Mouse (Mus musculus): Measurements from ENCODE around the gene Dhx40. TPM values are rescaled to one million over a fixed set of nuclear protein-coding genes. Genes with fewer than 3 reads are reported as not detected.
"Not testable (repeated sequence)": the region's sequence is repeated elsewhere in the genome, so short reads cannot be mapped to it uniquely, and the experiment has no call there.

Dhx40 gene
- total and polyA plus RNA-seq, 2 experiments from 2014 or later = 12.0 to 12.5 TPM

DNA sequence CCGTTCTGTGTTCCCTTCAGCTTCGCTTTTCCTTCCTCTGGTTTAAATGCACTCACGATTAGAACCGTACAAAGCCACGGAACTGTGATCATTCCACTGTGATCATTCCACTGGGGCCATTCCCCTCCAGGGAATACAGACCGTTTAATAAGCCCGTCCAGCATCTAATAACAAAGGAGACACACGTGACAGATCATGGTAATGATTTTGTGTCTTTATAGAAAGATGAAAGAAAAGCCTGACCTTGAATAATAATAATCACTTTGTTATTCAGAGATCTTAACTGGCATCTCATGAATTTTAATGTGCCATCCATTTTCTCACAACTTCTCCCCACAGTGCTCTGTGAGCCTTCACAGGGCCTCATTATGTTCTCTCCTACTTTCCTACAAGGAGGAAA is 12.0 kb upstream of the Dhx40 start:
- no peak for ATAC-seq

DNA sequence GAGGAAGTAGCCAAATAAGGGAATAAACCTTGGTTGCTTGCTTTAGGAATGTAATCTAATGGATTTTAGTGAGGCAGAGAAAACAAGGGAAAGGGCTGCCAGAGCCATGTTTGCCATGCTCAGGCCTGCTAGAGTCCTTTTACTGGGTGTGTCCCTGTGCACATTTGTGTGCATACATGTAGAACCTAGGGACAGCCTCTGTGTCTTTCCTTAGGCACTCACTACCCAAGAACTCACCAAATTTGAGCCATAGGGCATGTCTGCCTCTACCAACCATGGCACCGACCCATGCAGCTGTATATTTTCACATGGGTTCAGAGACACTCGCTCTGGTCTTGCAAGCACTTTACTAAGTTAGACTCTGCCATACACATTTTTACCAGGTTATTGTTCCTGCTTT is 11.4 kb upstream of the Dhx40 start:
- H3K4me2 ChIP-seq (ENCODE audit: low read depth, low read length) = no peak overlapping the region
- H3K27ac ChIP-seq = no peak overlapping the region
- H3K9ac ChIP-seq (replicated peaks; ENCODE audit: low read length) = no peak overlapping the region
- no peaks in the 10 kb centered on the region for H3K27me3 ChIP-seq (ENCODE audit: insufficient read depth, low read length)
- no peaks in the 10 kb centered on the region for H3K36me3 ChIP-seq (ENCODE audit: insufficient read depth, low read length)
- H3K9me3 ChIP-seq (ENCODE audit: low read length) = no peaks in the 10 kb centered on the region
- H3K4me3 ChIP-seq (ENCODE audit: low read length) = no peak overlapping the region
- DNase-seq (ENCODE audit: low spot score) = no peak
- 75% methylated on average over 2 of the region's 2 CpGs for WGBS
- no peak for ATAC-seq
- no peak for TF ChIP-seq CTCF (IDR thresholded peaks at IDR 0.05; ENCODE audit: low read depth)
- H3K4me1 ChIP-seq (ENCODE audit: insufficient read depth, low read length) = no peaks in the 10 kb centered on the region

More for the DNA sequence above, 12.0 kb upstream of the Dhx40 start:
- no peak for TF ChIP-seq CTCF (IDR thresholded peaks at IDR 0.05; ENCODE audit: low read depth)
- Histone ChIP-seq H3K4me2 (ENCODE audit: low read depth, low read length) (no peak overlapping the region), H3K36me3 (ENCODE audit: insufficient read depth, low read length) (no peaks in the 10 kb centered on the region), H3K27ac (no peak overlapping the region), H3K4me3 (ENCODE audit: low read length) (no peak overlapping the region), H3K9ac (replicated peaks; ENCODE audit: low read length) (no peak overlapping the region), H3K27me3 (ENCODE audit: insufficient read depth, low read length) (no peaks in the 10 kb centered on the region), H3K9me3 (ENCODE audit: low read length) (no peaks in the 10 kb centered on the region), H3K4me1 (ENCODE audit: insufficient read depth, low read length) (no peaks in the 10 kb centered on the region)
- WGBS = 11% methylated on average over 8 of the region's 8 CpGs
- no peak for DNase-seq (ENCODE audit: low spot score)

DNA sequence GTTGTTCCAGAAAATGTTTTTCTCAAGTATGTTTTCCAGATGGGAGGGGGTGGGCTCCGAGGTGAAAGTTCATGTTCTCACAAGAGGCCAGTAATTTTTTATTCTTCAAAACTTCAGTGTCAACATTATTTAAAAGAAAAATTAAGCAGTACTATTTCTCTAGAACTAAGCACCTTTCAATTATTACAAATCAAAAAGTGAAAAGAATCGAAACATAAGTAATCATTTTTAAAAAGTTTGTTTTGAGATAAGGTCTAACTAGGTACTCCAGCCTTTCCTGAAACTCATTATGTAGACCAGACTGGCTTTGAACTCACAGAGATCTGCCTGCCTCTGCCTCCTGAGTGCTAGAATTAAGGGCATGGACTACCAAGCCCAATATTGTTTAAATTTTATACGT is 8.7 kb upstream of the Dhx40 start:
- not testable (repeated sequence) for H3K4me1 ChIP-seq (ENCODE audit: insufficient read depth, low read length); H3K9me3 ChIP-seq (ENCODE audit: low read length); H3K27ac ChIP-seq; H3K36me3 ChIP-seq (ENCODE audit: insufficient read depth, low read length); ATAC-seq; H3K27me3 ChIP-seq (ENCODE audit: insufficient read depth, low read length); H3K4me3 ChIP-seq (ENCODE audit: low read length); DNase-seq (ENCODE audit: low spot score); H3K4me2 ChIP-seq (ENCODE audit: low read depth, low read length); H3K9ac ChIP-seq (replicated peaks; ENCODE audit: low read length)
- WGBS = 85% methylated on average over 3 of the region's 3 CpGs

DNA sequence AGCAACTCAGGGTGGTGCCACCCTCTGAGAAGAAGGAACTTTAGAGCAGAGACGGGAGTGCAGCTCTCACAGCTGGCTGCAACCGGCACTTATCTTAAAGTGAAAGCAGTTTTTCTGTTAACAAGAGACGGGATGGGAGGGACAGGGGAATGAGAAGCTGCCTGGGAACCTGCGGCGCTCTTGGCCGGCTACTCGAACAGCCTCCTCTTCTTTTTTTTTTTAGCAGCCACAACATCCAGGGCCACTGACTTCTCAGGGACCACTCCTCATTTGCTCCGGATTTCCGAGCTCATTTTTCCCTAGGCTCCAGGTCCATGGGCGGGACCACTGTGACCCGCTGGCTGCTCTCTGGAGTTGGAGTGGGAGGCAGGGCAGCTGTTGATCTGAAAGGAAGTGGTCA is 6.9 kb upstream of the Dhx40 start:
- not testable (repeated sequence) for H3K9ac ChIP-seq (replicated peaks; ENCODE audit: low read length); H3K4me2 ChIP-seq (ENCODE audit: low read depth, low read length); ATAC-seq; H3K36me3 ChIP-seq (ENCODE audit: insufficient read depth, low read length); DNase-seq (ENCODE audit: low spot score); H3K27ac ChIP-seq; H3K27me3 ChIP-seq (ENCODE audit: insufficient read depth, low read length); H3K9me3 ChIP-seq (ENCODE audit: low read length); H3K4me1 ChIP-seq (ENCODE audit: insufficient read depth, low read length); H3K4me3 ChIP-seq (ENCODE audit: low read length)
- 8% methylated on average over 4 of the region's 11 CpGs for WGBS

DNA sequence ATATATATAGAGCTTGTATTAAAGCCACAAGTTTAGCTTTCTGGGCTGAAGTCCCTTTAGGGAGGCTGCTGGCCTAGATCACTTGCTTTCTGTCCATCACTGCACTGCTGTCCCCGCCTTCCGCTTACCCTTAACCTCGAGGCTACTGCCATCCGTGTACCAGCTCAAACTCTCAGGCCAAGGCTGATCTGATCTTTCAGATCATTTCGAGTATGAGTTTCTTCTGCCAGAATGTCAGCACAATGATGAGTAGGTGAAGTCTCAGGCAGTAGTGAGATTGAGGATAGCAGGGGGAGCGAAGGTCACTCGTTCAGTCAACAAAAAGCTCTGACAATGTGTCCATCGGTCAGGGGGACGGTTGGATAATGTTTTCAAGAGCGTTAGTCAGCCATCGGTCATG is 5.7 kb upstream of the Dhx40 start:
- H3K9me3 ChIP-seq (ENCODE audit: low read length); H3K4me2 ChIP-seq (ENCODE audit: low read depth, low read length); ATAC-seq; H3K9ac ChIP-seq (replicated peaks; ENCODE audit: low read length); H3K36me3 ChIP-seq (ENCODE audit: insufficient read depth, low read length); H3K4me1 ChIP-seq (ENCODE audit: insufficient read depth, low read length); DNase-seq (ENCODE audit: low spot score); H3K27ac ChIP-seq; H3K27me3 ChIP-seq (ENCODE audit: insufficient read depth, low read length); H3K4me3 ChIP-seq (ENCODE audit: low read length): not testable (repeated sequence)
- 64% methylated on average over 5 of the region's 11 CpGs for WGBS

DNA sequence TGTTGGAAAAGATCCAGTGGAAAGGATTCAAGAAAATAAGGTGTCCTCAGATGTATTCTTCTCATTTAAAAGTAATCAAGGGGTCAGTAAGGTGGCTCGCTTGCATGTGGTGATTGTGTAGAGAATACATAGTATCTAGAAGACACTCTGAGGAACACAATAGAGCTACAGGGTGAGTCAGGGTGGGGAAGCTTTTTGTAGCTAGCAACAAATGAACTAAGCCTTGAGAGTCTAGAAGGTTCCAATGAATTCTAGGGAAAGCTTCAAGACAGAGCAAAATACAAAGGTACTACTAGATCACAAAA is 3.7 kb upstream of the Dhx40 start:
- Histone ChIP-seq H3K9ac (replicated peaks; ENCODE audit: low read length) (no peak overlapping the region), H3K36me3 (ENCODE audit: insufficient read depth, low read length) (no peaks in the 10 kb centered on the region), H3K27me3 (ENCODE audit: insufficient read depth, low read length) (no peaks in the 10 kb centered on the region), H3K9me3 (ENCODE audit: low read length) (no peaks in the 10 kb centered on the region), H3K4me1 (ENCODE audit: insufficient read depth, low read length) (no peaks in the 10 kb centered on the region), H3K4me3 (ENCODE audit: low read length) (no peak overlapping the region), H3K27ac (no peak overlapping the region), H3K4me2 (ENCODE audit: low read depth, low read length) (no peak overlapping the region)
- no peak for TF ChIP-seq CTCF (IDR thresholded peaks at IDR 0.05; ENCODE audit: low read depth)
- 93% methylated on average over 1 of the region's 1 CpGs for WGBS
- DNase-seq (ENCODE audit: low spot score) = no peak
- no peak for ATAC-seq

DNA sequence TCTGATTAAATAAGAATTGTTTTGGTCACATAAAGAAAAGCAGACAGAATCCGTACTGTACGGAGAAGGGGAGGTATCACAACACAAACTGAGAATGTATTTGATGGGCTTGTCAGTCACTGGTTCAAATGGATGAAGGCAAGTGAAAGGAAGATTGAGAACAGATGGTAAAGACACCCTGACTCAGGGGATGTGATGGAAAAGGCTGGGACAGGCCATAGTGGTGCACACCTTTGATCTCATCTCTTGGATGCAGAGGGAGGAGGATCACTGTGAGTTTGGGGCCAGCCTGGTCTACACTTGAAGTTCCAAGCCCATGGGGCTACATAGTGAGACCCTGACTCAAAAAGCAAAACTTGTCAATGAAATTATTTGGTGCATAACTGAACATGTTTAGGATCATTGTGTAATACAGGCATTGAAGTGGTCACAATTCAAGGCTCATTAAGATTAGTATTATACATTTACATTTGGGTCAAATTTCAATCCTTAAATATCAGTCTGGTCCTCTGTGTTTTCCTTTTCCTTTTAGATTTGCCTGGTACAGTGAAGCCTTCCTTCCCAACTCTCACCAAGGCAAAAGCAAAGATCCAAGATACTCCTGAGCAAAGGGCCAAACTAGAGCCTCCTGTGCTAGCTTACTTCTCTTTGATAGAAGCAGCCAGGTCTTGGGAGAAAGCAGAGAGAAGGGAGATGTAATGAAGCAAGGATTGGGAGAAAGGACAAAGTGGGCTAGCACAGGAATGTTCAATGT is 3.2 kb upstream of the Dhx40 start:
- H3K27me3 ChIP-seq (ENCODE audit: insufficient read depth, low read length) = no peaks in the 10 kb centered on the region
- H3K4me3 ChIP-seq (ENCODE audit: low read length) = no peak overlapping the region
- WGBS = 93% methylated on average over 2 of the region's 2 CpGs
- DNase-seq (ENCODE audit: low spot score) (no peak), ATAC-seq (no peak)
- no peak for TF ChIP-seq CTCF (IDR thresholded peaks at IDR 0.05; ENCODE audit: low read depth)
- no peaks in the 10 kb centered on the region for H3K9me3 ChIP-seq (ENCODE audit: low read length)
- no peak overlapping the region for H3K27ac ChIP-seq
- no peaks in the 10 kb centered on the region for H3K36me3 ChIP-seq (ENCODE audit: insufficient read depth, low read length)
- no peak overlapping the region for H3K4me2 ChIP-seq (ENCODE audit: low read depth, low read length)
- H3K9ac ChIP-seq (replicated peaks; ENCODE audit: low read length) = no peak overlapping the region
- H3K4me1 ChIP-seq (ENCODE audit: insufficient read depth, low read length) = no peaks in the 10 kb centered on the region
